Mouse (Mus musculus) G1E (cell line): ENCODE data around the gene Abca17.

Source experiments
- CTCF ChIP-seq: IDR thresholded peaks from 2 replicates; pipeline ENCODE4 v1.5.1; 2012; ENCODE audit warnings: low read depth, low read length, inconsistent platforms, mixed read lengths
- GATA1 ChIP-seq: IDR thresholded peaks from 2 replicates; pipeline ENCODE4 v1.6.1; 2012; ENCODE audit warnings: borderline replicate concordance, low read length, inconsistent platforms, mixed read lengths
- POLR2AphosphoS5 ChIP-seq: IDR thresholded peaks from 2 replicates; pipeline ENCODE4 v1.6.1; 2012; ENCODE audit warnings: low read depth, low read length, inconsistent platforms; ENCODE audit not compliant: insufficient replicate concordance
- TAL1 ChIP-seq: conservative IDR thresholded peaks from 2 replicates; pipeline ENCODE4 v1.6.1; 2012; ENCODE audit warnings: low read depth, low read length, inconsistent platforms, mixed read lengths

DNA sequence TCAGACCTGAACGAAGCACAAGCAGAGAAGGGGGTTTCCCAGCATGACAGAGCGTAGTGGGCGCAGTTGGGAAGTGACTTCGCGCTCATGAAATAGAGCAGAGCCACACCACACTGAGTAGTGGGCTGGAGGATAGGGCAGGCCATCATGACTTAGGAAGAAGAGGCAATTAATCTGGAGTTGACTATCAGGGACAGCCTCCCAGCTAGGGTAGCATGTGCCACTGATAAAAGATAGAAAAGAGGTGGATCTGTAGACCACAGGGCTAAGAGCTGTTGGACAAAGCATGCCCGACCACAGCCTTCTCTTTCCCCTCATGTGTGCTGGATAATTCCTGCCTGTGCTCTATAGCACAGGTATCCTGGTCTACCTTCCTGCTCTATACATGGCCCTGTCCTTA is 25.0 kb upstream of the Abca17 start:
- no peak for TF ChIP-seq CTCF
- TF ChIP-seq TAL1, result no peak
- no peak for TF ChIP-seq POLR2AphosphoS5
- TF ChIP-seq GATA1, result no peak
